Mouse (Mus musculus) cerebellum, adult 2 months (tissue): ENCODE measurements at regions not wholly inside any gene's neighbourhood (a gene's known extent, or its start where the extent isn't known, plus 50 kb on each side); places are given as distances from the start of the nearest gene placed in this dataset.
A peak's percentile ranks its signal among the peaks of the same experiment; 100 is the strongest.

Experiments
- DNase-seq, 2 experiments: peaks; one replicate each; pipeline ENCODE4 v3.0.0; 2021
- H3K27ac ChIP-seq: fragments of 200-500 bp; 2 replicates; pipeline ENCODE4 v1.5.1; 2012; ENCODE audit warnings: low read length, control low read depth, inconsistent platforms; ENCODE audit not compliant: insufficient read depth
- H3K27me3 ChIP-seq: fragments of 200-500 bp; 2 replicates; pipeline ENCODE4 v1.6.1; 2012; ENCODE audit warnings: inconsistent platforms, mild to moderate bottlenecking, low read length, moderate library complexity; ENCODE audit not compliant: control insufficient read depth, insufficient read depth
- H3K4me1 ChIP-seq: fragments of 200-500 bp; 2 replicates; pipeline ENCODE4 v1.6.1; 2011; ENCODE audit warnings: low read length; ENCODE audit not compliant: control insufficient read depth, insufficient read depth
- H3K4me3 ChIP-seq: fragments of 200-500 bp; replicated peaks from 2 replicates; pipeline ENCODE3; 2011; ENCODE audit warnings: mild to moderate bottlenecking, low read depth, low read length, control low read depth; ENCODE audit not compliant: insufficient read depth
- CTCF ChIP-seq: fragments of 200-500 bp; IDR thresholded peaks from 2 replicates; pipeline ENCODE4 v1.5.1; 2011; ENCODE audit warnings: low read depth, mild to moderate bottlenecking, control low read depth, low read length, moderate library complexity, borderline replicate concordance; ENCODE audit not compliant: insufficient read depth
- POLR2A ChIP-seq: fragments of 200-500 bp; IDR thresholded peaks from 2 replicates; pipeline ENCODE4 v1.6.1; 2011; ENCODE audit warnings: low read length, control low read depth, borderline replicate concordance; ENCODE audit not compliant: insufficient read depth
- WGBS: fragments of 180-500 bp; shearing (Covaris S2); methylation state at CpG from one replicate; pipeline ENCODE4 v1.1.7; 2018; 5-methylcytosine and 5-hydroxymethylcytosine counted together

- TF ChIP-seq POLR2A (no peak), CTCF (no peak)
- Histone ChIP-seq H3K4me1 (peaks cover 7% of the 10 kb centered on the region), H3K27me3 (no peaks in the 10 kb centered on the region), H3K4me3 (no peak overlapping the region), H3K27ac (0 out of 2 replicates have a peak overlapping the region, but pooled peaks have one; percentile 24)
- DNase-seq = peak; percentile 33 to 50
- 4% methylated on average over 6 of the region's 6 CpGs for WGBS
These were observed 1060.0 kb downstream of the Serpinb8 start for GRCm38 (mm10) chr1:108649588-108650378.

GRCm38 (mm10) chr1:108671026-108671425, 1081.2 kb downstream of the Serpinb8 start:
- no peak for DNase-seq
- no peaks in the 10 kb centered on the region for H3K27me3 ChIP-seq
- H3K4me3 ChIP-seq = no peak overlapping the region
- no peak for TF ChIP-seq POLR2A
- no peak for TF ChIP-seq CTCF
- H3K4me1 ChIP-seq = no peaks in the 10 kb centered on the region
- 96% methylated on average over 2 of the region's 2 CpGs for WGBS
- H3K27ac ChIP-seq = no peak overlapping the region
